Mouse (Mus musculus) cerebellum, postnatal 4 days (tissue): ENCODE data around the gene Brpf3.
"Not testable (repeated sequence)": the region's sequence is repeated elsewhere in the genome, so short reads cannot be mapped to it uniquely, and the experiment has no call there.

Experiments
- DNase-seq, 2 experiments: peaks; one replicate each; pipeline ENCODE4 v3.0.0; 2022; ENCODE audit warnings: low spot score in 2 of 2, mixed read lengths in 1 of 2

Brpf3 gene

DNA sequence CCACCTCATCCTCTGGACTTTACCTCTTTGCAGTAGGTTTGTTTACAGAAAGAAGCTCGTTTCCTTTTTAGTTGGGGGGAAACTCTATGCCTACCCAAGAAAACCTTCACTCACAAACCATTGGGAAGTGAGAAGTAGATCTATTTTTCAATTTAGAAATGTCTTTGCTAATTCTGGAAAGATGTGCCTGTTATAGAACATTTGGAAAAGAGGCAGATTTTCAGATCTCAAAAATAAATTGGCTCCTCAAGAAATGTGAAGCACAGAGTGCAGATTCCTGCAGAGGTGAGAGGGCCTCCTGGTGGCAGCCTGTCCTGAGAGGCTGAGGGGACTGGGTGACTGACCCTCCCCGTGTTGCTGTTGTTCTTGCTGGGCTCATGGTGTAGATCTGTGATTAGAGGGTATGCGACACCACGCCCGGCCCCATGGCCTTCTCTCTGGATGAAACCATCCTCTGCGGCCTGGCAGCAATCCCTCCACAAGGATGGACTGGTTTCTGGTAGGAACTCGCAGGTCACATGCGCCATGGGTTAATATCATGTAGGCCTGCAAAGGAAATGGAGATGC, 26.9 kb downstream of the Brpf3 start:
- no peak for DNase-seq

DNA sequence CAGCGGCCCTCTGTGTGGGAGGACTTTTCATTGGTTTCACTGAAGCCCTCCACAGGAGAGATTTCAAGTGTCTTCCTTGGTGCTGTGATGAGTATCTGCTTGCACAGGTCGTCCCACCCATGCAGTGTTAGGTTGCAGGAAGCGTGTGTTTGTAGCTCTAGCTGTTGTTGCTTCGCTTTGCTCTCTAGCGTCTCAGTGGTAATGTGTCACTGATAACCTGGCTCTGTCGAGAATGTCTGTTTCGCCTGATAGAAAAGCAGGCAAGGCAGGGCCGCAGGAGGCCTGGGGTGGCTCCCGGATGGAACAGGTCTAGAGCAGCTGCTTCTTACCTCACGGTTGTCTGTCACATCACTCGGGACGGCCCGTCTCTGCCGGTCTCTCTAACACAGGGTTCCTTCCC, 28.2 kb downstream of the Brpf3 start:
- no peak for DNase-seq

DNA sequence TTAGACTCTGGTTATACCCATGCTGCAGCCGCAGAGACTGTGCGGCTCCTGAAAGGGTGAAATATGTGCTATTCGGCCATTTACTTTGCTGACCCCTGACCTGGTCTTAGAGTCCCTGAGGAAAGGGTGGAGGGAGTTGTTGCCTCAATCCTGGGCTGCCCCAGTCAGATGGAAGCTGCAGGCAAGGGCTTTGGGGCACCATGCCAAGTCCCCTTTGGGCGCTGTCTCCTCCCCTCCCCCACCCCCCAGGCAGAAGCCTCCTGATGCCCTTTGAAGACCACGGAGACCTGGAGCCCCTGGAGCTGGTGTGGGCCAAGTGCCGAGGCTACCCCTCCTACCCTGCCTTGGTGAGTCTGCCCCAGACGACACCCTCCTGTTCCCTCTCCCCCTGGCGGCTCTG, 30.2 kb downstream of the Brpf3 start:
- no peak for DNase-seq

DNA sequence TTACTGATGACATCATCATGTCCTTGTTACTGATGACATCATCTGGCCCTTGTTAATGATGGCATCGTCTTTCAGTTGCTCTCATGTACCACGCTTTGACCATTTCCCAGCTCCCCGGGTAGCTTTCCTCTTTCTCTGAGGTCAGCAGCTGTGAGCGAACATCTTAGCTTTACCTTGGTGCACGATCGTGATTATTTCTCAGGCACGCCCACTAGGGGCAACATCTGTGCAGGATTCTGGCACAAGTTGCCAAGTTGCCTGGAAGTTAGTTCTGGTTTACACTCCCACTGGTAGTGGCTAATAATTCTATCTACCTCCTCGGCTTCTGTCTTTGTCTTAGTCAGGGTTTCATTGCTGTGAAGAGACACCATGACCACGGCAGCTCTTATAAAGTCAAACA, 31.1 kb downstream of the Brpf3 start:
- no peak for DNase-seq

DNA sequence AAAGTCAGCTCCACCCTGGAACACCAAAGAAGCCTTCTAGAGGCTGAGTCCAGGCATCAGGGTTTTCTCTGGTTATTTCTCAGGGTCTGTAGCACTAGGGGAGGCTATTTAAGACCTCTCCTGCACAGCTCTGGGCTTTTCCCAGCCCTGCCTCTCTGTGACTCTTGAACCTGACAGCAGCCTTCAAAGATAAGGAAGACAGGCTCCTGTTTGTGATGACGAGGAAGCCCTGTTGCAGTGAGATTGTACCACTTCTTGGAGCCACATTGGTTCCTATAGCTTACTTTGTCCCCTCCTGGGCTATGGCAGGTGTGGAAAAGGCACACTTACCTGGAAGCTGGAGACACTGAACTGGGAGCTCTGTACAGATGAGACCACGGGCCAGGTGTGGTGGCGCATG, 32.0 kb downstream of the Brpf3 start:
- DNase-seq = no peak

DNA sequence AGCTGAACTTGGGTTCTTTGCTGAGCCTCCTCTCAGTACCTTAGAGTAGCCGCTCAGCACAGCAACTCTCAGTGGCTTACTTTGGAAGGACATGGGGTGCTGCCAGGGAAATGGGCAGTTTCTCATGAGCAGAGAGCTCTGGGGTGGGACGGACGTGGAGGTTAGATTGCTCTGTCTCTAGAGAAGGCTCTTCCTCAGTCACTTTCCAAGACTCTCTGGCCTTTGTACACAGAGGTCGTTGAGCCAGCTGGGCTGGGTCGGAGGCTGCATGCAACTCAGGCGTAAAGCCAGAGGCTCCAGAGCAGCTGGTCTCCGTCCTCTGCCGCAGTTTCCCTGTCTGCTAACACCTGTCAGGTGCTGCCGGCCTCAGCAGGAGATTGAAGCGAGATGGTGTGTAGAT, 33.8 kb downstream of the Brpf3 start:
- no peak for DNase-seq

DNA sequence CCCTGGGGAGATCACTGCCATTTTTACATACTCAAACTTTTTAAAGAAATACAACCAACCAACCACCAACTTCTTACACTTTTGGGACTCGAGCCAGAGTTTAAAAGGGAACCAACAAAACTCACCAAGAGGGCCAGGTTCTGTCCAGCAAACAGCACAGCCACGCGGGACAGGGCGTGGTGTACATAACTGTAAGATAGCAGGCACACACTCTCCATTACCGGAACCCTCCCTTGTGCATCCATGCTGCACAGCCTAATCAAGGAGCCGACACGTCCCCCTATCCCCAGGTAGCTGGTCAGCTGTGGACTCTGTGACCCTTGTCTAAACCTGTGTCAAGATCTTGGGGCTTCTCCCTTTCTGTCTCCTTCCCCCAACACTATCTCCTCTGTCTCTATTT, 37.0 kb downstream of the Brpf3 start:
- DNase-seq = no peak

DNA sequence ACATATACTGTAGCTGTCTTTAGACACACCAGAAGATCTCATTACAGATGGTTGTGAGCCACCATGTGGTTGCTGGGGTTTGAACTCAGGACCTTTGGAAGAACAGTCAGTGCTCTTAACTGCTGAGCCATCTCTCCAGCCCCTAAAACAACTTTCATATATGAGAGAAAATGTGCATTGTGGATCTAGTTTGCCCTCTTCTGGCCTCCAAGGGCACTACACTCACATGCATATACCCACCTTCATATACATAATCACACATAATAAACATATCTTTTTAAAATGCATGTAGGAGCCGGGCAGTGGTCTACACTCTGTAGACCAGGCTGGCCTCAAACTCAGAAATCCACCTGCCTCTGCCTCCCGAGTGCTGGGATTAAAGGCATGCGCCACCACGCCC, 41.1 kb downstream of the Brpf3 start:
- DNase-seq = not testable (repeated sequence)

DNA sequence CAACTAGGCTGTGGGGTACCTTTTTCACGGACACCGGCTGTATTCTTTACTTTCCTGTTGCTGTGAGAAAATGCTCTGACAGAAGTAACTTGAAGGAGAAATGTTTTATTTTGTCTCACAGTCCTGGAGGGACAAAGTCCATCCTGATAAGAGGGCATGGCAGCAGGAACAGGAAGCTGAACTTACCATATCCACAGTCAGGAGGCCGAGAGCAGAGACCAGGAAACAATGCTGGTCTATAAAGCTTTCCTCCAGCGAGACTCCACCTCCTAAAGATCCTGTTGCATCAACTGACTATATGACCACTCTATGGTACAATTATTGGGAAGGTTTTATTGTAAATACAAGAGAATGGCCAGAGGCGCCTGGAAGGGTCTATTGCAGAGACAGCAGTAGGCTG, 42.8 kb downstream of the Brpf3 start:
- DNase-seq = no peak

DNA sequence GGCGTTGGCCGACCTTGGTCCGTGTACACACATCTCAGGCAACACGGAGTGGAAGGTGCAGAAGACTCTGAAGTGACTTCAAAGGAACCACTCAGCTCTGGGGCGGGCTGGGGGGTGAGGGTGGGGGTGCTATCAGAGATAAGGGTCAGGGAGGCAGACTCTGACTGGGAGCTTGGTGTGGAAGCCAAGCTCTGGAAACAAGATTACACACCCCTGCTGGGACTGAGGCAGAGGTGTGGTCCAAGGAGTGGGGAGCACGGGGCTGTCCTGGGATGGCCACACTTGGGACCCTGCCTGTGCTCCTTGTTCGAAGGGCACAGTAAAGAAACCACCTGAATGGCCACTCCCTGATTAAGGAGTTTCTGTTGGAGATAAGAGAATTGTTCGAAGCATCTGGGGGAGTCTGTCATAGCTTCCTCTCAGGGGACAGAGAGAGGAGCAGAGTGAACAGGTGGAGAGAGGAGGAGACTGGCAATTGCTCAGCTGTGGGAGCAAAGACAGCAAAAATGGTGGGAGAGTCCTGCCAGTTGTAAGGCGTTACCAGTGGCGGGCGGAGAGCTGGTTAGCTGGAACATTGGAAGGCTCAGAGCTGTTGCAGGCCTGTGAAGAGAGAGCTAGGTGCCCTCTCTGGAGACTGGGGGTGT, 46.2 kb downstream of the Brpf3 start:
- DNase-seq = no peak

DNA sequence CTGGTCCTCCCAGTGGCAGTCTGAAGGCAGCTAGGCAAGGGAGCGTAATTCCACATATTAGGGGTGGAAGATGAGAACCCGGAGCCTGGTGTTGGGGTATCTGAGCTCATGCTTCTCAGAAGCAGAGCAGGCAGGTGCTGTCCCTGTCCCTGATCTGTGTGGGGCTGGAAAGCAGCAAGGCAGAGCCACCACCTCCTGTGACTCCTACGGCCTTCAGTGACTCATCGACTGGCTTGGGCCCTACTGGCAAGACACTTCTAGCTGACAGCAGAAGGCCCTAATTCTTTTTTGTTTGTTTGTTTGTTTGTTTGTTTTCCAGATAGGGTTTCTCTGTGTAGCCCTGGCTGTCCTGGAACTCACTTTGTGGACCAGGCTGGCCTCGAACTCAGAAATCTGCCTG, 49.6 kb downstream of the Brpf3 start:
- no peak for DNase-seq

DNA sequence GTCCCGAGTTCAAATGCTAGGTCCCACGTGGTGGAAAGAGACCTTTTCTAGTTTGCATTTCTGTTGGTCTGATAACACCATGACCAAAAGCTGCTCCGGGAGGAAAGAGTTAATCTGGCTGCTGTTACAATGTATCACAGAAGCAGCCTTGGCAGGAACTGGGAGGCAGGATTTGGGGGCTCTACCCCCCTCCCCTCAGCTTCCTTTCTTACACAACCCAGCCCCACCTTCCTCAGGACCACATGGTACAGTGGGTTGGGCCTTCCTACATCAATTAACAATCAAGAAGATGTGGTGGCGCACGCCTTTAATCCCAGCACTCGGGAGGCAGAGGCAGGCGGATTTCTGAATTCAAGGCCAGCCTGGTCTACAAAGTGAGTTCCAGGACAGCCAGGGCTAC, 53.5 kb downstream of the Brpf3 start:
- no peak for DNase-seq

DNA sequence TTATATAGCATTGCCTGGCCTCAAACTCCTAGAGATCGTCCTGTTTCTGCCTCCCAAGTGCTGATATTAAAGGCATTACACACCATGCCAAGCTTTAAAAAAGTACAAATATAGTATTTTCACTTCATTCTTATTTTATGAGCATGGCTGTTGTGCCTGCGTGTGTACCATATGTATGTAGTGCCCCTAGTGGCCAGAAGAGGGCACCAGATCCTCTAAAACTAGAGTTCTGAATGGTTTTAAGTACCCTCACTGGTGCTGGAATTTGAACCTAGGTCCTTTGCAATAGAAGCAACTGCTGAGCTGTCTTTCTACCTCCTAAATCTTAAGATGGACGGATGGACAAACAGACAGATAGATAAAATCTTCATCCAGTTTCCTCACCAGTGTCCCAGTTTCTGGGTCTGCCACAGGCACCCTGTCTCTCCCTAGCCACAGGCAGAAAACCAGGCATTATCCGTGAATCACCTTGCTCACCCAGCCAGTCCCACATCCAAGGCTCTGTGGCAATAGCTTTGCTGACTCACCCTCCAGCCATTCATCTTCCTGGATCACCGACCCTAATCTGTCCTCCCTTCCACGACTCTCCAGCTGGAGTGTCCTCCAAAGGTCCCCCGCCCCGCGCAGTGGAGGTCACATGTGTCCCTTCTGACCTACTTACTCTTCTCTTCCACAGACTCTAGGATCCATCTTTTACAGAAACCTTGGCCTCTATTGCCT, 54.4 kb downstream of the Brpf3 start:
- no peak for DNase-seq

DNA sequence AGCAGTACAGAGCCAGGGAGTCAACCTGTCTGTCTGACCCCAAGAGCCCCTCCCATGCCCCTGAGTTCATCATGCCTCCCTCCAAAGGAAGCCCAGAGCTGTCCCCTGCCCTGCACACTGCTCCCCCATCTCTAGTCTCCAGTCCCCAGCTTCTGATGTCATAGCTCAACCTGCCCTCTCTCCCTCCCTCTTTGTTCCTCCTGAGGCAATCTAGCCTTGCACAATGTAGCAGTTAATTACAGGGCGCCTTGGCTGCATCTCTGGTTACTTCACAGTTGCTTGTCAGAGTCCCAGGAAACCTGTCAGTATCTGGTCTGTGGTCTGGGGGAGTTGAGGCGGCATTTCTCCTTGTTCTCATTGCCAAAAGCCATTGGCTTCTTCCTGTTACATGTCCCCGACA, 55.1 kb downstream of the Brpf3 start:
- DNase-seq = no peak

DNA sequence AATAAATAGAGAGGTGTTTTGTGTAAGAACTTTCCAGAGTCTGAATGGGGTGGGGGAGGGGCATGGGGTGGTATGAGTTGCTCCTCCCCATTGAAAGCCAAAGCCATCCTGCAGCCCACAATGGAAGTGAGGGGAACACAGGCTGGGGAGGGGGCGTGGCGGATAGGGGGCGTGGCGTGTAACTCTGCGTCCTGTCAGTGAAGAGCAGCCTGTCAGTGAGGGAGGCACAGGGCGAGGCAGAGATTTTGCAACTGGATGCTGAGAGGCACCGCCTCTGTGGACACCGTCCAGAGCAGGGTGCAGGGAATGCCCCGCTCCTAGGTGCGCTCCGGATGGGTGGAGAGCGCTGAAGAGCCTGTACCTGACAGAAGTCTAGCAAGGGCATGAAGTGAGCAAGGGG, 57.3 kb downstream of the Brpf3 start, which contains the start of gene Pnpla1:
Pnpla1 (plus strand) TSS at position 207 of the 400 bp plus-strand sequence.
- no peak for DNase-seq

DNA sequence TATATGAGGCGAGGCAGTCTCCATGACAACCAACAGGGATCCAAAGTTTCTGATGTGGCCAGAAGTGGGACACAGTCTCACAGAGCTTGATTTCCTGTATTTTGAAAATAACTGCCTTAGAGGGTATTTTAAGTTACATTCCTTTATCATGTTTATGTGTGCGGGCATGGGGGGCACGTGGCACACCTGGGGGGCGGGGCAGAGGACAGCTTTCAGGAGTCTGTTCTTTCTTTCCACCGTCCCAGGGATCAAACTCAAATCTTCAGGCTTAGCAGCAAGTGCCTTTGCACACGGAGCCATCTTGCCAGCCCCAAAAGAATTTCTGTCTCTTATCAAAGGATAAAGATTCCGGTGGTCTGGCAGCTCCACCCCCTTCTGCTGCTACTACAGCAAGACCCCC, 63.0 kb downstream of the Brpf3 start:
- DNase-seq = no peak

DNA sequence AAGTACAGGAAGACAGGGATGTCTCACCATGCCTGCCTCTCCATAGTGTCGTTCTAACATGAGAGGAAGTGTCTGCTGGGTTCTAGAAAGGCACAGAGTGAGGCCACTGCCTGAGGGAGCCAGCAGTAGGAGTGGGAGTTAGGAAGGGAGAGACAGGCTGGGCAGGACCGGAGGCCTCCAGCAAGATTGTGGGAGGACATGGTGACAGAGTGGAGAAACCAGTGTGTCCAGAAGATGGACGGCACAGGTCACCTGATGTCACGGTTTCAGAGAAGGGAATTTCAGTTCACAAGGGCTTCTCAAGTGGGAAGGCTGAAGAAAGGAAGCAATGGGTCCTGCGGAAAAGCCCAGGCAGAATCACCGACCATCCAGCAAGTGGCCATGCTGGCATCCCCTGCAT, 63.6 kb downstream of the Brpf3 start:
- no peak for DNase-seq

DNA sequence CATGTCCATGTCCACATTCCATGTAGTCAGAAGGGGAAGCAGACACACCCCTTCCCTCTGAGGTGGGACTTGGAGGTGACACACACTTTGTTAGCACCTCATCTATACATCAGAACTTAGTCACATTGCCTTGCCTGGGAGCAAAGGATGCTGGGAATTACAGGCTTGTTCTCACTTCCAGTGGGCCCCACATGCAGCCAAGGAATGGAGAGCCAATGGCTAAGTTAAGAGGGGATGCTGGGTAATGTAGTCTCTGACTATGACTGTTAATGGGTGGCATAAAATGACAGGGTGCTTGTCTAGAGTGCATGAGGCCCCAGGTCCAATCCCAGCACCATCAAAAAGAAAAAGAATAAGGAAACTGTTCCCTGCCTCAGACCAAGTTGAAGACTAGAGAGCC, 66.0 kb downstream of the Brpf3 start:
- DNase-seq = no peak

DNA sequence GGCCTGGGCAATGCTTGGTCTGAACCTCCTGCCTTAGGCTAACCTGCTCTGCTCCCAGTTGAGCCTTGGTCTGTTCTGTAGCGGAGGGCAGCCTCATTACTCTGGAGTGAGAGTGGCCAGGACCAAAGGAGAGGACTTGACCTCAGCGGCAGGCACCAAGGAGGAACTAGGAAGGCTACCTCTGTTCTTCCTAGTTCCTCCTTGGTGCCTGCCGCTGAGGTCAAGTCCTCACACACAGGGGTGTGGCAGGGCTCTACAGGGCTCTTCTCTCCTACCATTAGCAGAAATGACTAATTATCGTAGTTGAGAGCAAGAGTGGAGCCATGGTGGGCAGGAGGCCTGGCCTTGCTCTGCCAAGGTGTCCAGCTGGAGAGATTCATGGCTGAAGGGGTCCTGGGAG, 66.5 kb downstream of the Brpf3 start:
- DNase-seq = no peak

DNA sequence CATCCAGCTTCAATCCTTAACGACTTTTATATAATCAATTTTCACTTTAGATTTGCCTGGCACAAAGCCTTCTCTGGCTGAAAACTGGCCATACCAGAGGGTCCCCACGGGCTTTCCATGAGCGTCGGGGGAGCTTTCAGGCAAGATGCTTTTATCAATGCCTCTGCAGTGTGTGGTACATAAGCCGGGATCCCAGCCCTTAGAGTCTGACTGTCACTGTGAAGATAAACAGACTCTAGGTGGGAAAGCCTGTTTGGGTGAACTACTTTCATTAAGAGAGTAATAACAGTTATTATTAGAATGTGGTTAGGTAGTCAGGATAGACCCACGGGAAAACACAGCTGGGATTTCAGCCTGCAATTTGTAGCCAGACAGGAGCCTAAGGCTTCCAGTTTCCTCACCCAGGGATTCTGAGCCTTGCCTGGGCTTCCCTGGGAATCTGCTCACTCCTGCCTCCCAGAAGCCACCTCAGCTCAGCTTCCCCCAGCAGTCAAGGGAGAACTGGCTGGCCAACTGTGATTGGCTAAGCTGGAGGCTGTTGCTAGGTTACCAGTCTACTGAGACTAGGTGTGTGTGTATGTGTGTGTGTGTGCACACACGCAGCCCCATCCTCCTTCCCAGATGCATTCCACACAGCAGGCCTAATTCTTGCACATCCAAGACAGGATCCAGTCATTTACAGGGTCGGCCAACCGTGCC, 68.7 kb downstream of the Brpf3 start:
- DNase-seq = peak in 1 of 2 experiments; percentile 17

DNA sequence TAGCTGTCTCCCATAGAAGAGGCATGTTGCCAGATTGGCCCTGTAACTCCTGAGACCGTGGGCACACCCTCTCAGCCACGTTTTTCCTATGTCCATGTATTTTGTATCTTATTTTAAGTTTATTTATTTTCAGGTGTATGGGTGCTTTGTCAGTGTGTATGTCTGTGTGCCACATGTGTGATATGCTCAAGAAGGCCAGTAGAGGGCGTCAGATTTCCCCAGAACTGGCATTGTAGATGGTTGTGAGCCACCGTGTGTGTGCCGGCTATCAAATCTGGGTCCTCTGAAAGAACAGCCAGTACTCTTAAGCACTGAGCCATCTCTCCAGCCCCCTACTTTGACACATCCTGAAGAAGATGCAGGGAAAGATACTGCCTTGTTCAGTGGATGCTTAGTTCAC, 69.5 kb downstream of the Brpf3 start:
- DNase-seq = no peak

DNA sequence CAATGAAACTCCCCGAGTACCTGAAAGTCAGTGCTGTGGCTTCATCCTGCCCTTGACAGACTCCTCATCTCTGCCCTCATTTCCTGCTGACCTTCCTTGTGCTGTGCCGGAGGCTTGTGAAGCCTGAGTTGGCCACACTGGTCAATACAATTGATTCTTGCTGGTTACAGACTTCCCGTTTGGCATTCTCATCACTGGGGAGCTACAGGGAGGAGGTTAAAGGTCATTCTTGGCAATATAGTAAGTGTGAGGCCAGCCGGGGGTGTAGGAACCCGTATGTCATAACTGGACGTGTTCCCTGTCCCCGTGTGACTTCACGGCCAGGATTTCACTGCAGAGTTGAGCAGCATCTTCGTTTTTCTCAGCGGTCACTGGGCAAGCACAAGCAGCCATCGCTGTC, 70.9 kb downstream of the Brpf3 start:
- DNase-seq = no peak

DNA sequence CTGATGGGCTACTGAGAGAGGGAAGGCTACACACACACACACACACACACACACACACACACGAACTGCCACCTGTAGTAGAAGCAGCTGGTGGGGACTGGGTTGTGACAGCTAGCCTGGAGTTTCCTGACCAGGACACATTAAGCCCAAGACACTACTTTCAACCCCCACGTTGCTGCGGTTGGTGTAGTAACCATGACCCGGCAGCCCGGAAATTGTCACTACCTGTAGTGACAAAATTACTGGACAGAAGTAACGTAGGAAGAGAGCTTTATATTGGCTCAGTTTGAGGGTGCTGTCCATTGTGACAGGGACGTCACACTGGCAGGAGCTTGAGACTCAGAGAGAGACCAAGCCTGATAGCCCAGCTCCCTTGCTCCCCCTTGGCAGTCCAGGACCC, 71.4 kb downstream of the Brpf3 start:
- DNase-seq = no peak
